Mouse (Mus musculus) left cerebral cortex, postnatal 14 days (tissue): ENCODE measurements around the gene Tctn3. TPM values are rescaled to one million over a fixed set of nuclear protein-coding genes. Genes with fewer than 3 reads are reported as not detected.

Experiments used
- DNase-seq, 2 experiments: peaks; one replicate each; pipeline ENCODE4 v3.0.0; 2021 to 2022; ENCODE audit warnings: low spot score in 2 of 2, mixed read lengths in 1 of 2
- intact Hi-C: fragments of 180-260 bp; cut with DNase I; formaldehyde crosslinking; loops from one replicate; pipeline ENCODE4 v1.15.1; 2025
- long read RNA-seq, 2 experiments: library from polyadenylated mRNA; stranded (forward); transcript quantifications; one replicate each; pipeline ENCODE4 v2.0.0; 2021
- total RNA-seq, 2 experiments: library from RNA; stranded (reverse); gene quantifications; 2 replicates each; pipeline ENCODE4 v1.2.3; 2021

The Tctn3 gene
- 10 to 100 TPM; 26.2 to 26.3 TPM for total RNA-seq
- long read RNA-seq, experiment 1, transcript Tctn3-201 (14 exons, 2,743 nt), result major isoform, 18 of 33 reads
- long read RNA-seq, experiment 1, partial matches to known transcripts, result 3 of 33 reads
- long read RNA-seq, experiment 1, other reads (novel, unspliced or antisense), result 11 of 33 reads
- long read RNA-seq, experiment 2, transcript Tctn3-201 (14 exons, 2,743 nt), result major isoform, 17 of 31 reads
- long read RNA-seq, experiment 2, partial matches to known transcripts, result 1 of 31 reads
- long read RNA-seq, experiment 2, other reads (novel, unspliced or antisense), result 9 of 31 reads

DNA sequence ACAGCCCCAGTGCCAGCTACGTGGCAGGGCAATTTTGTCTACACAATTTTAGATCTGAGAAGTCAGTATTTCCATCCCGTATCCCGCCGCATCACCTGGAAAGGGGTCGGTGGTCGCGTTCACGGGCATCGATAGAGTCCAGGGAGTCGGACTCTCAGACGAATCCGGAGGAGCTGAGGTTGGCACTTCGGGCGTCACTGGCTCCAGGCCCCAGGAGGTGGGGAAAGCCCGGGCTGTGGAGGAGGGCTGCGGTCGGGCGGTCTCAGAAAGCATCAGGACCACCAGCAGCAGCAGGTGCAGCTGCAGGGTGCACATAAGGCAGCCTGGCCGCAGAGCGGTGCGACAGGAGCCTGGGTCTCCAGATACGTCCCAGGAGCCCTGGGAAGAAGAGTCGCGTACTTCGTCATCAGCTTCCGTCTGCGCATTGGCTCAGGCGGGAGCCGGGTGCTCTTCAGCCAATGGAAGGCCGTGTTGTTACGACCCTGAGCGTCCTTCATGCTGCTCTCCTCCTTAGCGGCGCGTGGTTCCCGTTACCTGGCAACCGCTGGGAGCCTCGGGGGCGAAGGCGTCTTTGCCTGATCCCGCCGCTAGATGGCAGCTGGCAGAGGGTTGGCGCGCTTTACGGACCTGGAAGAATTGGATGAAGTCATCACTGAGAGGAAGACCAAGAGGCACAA is at the start of gene Tctn3, which contains the start of gene Entpd1:
Tctn3 (minus strand) TSS at position 404 of the 677 bp plus-strand sequence.
Entpd1 (plus strand) TSS at position 537 of the 677 bp plus-strand sequence.
- peak; percentile 96 to 97 for DNase-seq
- intact Hi-C loops, result loop anchor here (1.0 kb wide), 1 partner anchor 109 kb away; no protein-coding TSS in a partner anchor

DNA sequence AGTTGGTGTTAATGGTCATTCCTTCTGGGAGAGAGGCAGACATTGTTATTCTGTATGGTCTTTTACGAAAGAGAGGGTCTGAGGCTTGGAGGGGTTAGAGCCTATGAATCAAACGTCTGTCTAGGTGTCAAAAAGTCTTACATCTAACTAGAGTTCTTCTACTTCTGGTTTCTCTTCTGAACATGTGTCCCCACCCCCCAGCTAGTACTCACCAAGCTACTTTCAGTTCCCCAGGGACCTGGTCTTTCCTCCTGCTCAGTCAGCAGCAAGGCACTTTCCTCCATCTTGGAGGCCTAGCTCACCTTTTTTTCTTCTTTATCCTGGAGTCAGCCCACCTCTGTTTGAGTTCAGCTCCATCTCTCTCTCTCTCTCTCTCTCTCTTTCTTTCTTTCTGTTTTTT is 49.1 kb upstream of the Tctn3 start:
- intact Hi-C loops, result no loop called here
- DNase-seq, result peak in 1 of 2 experiments; percentile 13

DNA sequence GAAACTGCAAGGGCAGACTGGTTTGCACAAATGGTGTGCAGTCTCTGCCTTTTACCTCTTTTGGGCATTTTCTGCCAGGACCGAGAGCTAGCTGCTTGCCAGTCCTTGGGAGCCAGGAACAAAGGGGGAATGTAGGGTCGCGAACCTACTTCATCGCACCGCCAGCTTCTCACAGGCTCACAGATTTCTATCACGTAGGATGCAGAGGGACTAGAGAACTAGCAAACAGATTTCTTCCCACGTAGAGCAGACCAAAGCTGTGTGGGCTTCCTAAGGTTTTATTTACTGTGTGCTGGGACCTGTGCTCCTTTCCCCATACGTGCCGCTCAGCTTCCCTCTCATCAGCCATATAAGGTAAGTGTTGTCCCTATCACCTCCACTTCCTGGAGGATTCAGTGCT is 48.5 kb upstream of the Tctn3 start:
- DNase-seq, result no peak
- intact Hi-C loops, result no loop called here

DNA sequence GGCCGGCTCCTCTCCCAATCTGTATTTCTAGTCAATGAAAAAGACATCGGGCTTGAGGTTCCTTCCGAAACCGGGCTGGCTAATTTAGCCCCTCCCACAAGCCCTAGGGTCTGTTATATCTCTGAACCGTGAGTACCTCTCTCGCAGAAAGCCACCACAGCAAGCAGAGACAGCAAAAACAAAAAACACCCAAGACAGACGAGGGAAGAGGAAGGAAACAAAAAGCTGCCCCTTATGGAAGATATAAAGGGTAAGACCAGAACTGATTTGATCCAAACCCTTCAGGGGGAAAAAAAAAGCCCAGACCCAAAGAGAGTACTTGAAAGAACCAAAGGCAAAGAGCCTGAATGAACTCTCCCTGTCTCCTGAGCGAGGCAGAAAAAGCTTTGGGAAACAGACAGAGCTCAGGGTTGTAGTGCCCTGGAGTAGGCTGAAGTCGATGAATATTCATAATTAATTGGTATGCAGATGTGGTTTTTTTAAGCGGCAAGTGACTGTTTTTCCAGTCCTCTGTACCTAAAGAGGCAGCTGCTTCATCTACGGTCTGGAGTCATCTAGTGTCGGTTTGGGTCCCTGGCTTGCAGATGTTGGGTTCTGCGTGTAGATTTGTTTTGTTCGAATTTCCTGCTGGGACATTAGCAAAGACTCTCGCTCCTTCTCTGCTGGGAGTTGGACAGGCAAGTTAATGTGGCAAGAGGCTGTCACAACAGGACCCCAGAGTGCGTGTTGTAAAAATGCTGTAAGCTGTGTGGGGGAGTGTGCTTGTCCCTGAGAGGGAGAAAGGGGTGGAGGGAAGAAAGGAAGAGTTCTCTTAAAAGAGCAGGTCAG is 47.8 kb upstream of the Tctn3 start:
- intact Hi-C loops, result no loop called here
- peak; percentile 30 to 32 for DNase-seq

DNA sequence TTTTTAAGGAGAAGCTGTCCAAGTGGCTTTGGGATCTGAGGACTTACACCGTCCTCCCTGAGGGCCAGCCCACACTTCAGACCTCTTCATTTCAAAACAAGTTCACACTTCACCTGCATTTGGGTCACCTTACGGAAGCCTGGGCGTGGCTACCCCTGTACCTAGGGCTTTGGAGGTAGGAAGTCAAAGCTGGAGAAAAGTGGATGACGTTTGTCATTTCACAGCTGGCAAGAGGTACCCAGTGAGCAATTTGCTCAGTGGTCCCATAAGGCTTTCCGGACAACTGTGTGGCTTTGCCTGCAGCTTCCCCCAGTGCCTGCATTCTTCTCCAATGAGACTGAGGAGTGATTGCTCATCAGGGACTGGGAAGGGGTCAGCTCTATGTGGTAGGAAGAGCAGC is 46.9 kb upstream of the Tctn3 start:
- intact Hi-C loops, result no loop called here
- DNase-seq, result no peak

DNA sequence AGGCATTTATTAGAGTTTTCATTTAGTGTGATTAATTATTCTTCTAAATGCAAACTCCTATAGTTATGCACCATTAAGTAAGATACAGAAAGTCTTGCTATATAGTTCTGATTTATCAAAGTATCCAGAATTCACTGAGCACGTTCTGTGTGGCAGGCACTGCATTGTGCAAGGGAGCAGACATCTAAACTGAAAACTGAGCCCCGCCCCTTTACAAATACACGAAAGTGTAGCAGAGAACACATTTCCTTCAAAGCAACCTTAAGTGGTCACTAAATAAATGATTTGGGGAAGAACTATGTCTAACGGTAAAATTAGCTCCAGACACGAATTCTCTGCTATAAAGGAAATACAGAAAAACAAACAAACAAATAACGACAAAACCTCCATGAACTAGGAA is 46.2 kb upstream of the Tctn3 start:
- no peak for DNase-seq
- intact Hi-C loops, result no loop called here

DNA sequence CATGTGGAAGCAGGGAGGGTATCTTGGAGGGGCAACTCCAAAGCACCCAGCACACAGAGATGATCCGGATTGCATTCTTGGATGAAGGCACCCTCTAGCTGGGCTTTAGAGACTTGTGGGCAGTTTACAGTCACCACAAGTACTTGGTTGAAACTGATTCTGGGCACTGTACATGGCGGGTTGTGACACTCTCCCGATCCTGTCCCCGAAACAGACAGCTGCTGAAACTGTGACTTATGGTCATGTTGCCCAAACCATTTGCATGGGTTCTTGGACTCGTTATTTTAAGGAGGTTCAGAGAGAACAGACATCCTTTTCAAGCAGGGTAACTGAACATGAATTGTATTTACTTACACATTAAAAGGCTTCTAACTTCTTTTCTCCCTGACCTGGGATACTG is 44.2 kb upstream of the Tctn3 start:
- DNase-seq, result no peak
- intact Hi-C loops, result no loop called here

DNA sequence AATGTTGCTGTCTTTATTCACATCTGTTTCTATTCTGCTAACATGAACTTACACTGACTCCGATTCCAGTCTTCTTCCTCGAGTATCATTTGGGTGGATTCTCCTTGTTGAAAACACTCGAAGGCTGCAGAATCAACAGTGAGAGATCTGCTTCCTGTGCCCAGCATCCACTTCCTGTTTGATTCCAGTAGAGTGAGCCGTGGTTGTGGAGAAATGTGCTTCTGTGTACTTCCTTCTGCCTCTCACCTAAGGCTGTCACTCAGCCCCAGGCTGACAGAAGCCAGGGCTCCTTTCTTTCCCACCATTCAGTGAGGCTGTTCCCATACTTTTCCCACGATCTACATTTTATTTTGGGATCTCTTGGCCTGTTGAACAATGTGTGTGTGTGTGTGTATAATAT is 38.1 kb upstream of the Tctn3 start:
- no peak for DNase-seq
- intact Hi-C loops, result no loop called here

DNA sequence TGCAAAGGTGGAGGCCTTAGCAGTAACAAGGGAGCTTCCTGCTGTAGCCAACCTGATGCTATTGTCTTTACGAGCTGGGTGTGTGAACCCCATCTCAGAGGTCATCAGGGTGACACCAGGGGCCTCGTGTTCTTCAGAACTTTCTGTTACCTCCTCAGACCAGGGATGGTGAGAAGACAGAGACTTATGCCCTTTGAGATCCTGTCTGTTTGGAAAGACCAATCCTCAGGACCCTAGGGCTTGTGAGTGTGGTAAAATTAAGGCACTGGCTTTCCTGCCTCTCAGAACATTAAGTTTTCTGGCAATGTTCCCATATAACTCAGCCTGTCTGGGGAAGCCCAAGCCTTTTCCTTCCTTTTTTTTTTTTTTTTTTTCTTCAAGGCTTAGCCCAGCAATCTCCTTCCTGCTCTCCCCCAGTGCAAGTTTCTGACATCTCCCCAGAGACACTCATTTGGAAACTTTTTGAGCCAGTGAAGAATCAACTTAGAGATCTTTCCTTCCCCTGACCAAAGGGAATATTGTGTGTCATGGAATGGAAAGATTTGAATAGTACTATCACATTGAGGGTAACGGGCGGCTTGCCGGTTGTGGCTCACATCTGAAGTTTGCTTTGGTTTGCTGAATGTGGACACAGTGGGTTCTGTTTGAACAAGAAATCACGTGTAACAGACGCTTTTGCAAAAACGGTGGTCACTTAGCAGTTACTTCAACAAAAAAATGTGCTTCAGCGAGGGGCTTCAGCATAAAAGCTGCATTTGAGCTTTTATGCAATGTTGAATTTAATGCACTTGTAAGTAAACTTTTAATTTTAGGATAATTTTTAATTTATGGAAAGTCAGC is 35.5 kb upstream of the Tctn3 start:
- intact Hi-C loops, result no loop called here
- no peak for DNase-seq

DNA sequence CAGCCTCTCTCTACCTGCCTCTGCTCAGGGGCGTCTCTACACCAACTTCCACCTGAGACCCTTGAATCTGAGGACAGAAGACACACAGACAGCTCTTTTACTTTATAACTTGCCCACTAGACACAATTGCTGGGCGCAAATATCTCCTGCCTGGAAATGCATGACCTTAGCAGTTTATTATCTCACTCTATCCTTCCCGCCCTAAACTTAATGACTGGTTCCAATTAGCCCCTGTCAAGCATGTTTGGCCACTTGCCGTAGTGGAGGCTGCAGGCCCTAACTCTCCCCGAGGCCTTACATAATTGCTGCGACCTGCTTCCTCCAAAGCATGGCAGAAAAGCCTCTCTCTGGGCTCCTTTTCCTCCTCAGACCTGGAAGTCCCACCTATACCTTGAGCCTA is 34.3 kb upstream of the Tctn3 start:
- intact Hi-C loops, result no loop called here
- no peak for DNase-seq

DNA sequence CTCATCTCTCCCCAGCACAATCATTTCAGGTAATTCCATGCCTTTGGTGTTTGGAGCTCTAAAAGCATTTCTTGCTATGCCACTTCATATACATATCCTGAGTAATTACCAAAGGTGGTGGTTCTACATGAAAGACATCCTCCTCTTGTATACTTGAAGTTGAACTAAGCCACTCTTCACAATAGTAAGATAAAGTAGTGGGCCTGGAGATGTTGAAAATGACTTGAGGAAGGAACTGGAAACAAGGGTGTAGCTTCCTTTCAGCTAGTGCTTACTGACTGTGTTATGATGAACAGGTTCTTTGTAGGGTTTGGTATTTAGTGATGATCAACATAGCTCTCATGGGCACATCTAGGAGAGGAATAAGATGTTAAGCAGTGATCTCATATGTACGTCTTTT is 31.8 kb upstream of the Tctn3 start:
- intact Hi-C loops, result no loop called here
- DNase-seq, result no peak

DNA sequence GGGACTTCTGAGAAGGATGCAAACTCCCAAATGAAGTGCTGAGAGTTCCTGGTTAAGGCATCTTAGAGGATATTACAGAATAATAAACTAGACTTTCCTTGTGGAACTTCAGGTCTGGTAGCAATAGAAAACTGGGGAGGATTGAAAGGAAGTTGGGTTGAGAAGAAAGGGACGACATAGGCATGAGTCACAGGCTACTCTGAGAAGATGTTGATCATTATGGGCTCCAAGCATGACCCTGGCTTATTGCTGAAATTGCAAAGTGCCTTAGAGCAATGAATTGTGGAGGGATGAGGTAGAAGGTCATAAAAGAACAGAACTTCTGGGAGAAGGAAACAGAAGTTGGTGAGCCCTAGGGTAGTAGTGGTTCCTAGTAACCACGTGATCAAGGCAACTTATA is 28.8 kb upstream of the Tctn3 start:
- intact Hi-C loops, result no loop called here
- no peak for DNase-seq

DNA sequence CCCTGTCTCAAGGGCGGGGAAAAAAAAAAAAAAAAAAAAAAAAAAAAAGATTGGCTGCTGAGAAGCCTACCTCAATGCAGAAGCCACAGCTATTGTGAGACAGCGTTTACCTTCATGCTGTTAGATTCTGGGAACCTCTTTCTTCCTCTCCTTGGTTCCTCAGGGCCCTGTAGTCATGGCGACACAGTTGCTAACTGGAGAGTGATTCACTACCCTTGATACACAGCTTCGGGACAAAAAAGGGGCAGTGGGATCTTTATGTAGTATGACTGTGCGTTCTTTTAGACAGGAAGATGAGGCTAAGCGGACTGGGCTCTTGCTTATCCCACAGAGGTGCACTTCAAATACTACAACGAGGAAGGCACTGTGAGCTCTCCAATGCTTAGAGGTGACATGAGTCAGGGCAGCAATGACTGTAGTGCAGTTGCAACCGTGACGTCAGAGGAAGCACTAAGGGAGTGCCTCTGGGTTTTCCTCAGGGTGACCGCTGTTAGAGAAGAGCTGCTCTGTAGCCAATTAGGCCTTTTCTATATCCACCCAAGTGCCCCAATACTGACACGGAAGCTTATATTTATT is 27.8 kb upstream of the Tctn3 start:
- DNase-seq, result peak in 1 of 2 experiments; percentile 22
- intact Hi-C loops, result no loop called here

DNA sequence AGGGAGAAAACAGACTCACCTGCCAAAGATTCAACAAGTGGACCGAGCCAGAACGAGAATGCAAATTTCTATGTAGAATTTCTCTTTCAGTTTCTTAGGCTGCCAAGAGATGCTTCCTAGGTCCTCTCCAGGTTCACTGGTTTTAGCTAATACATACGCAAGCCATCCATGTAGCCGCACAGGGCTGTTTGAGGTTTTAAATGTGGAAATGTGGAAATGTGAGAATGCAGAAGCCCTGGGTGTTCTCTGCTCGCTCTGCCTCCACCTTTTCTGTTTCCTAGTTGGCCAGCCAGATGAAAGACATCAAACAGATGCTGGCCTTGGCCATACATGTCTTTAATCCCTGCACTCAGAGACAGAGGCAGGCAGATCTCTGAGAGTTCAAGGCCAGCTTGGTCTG is 26.5 kb upstream of the Tctn3 start:
- intact Hi-C loops, result no loop called here
- DNase-seq, result no peak

DNA sequence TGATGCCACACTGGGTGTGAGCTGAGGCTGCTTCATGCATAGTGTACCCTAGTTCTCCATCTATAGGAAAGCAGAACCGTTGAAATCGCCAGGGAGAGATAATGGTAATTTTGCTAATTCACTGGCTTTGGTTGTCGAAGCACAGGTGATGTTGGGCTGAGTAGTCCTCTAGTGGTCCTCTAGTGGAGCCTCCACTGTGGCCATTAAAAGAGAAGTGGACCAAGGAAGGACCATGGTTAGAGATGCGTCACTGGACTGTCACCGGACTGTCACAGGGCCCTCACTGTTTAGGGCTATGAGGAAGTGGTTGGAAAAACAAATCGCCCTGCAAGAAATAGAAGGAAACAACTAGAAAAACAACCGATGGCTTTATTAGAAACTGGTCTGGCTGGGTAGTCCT is 25.6 kb upstream of the Tctn3 start:
- DNase-seq, result peak in 1 of 2 experiments; percentile 16
- intact Hi-C loops, result no loop called here

DNA sequence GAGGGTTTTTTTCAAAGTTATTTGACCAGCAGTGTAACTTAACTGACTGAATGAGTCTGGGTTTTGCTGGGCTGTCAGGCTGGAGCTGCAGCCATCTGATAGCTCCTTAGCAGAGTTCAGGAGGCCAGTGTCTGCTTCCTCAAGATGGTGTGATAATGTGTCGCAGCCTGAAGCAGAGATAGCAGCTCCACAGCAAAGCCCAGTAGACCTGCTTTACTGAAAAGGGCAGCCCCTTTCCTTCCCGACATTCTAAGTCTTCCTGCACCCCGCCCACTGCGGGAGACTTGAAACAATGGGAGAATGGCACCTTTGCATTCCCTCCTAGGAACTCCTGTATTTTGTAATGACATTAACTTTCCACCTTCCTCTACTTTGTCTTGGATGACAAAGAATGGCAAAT is 25.1 kb upstream of the Tctn3 start:
- intact Hi-C loops, result no loop called here

DNA sequence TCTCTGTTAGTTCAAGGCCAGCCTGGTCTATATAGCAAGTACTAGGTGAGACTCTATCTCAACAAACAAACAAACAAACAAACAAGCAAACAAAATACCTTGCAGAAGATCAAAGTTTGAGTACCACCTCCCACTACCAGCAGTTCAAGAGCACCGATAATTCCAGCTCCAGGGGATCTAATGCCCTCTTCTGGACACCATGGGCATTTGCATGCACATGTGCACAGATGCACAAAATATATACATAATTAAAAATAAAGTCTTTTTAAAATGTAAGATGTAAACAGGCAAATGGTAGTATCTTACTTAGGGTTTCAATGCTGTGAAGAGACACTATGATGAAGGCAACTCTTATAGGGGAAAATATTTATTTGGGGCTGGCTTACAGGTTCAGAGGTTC is 21.1 kb upstream of the Tctn3 start:
- no peak for DNase-seq
- intact Hi-C loops, result no loop called here

More for the DNA sequence above, 25.1 kb upstream of the Tctn3 start:
- no peak for DNase-seq

DNA sequence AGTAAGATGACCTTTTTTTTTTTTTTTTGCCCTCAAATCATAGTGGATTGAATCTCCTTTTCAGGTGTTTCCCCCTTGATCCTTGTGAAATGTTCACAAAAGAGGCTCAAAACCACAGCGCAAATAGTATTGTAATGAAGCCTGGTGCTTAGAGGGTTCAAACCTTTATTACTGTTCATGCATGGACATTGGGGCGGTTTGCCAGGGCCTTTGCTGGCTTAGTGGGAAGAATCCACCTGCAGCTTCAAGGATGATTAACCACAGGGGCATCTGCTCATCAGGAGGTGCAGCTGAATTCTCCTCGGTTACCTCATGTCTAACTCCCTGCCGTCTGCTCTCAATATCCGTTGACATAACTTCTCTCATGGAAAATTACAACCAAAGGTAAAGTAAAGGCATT is 20.6 kb upstream of the Tctn3 start:
- DNase-seq, result no peak
- intact Hi-C loops, result no loop called here

DNA sequence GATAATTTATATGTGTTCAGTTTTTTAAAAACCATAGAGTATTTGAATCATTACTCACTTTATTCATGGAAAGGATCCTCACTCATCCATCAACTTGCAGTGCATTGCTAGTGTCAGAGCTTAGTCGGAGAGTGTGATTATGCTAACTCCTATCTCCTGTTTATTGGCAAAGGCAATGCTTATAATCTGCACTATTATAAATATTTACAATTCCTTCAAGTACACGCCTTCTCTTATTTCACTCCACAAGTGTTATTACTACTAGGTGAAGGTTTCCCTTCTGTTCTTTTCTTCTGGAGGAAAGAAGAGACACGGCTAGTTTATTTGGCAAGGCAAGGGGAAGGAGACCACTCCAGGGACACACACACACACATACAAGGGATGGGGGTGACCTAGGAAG is 20.2 kb upstream of the Tctn3 start:
- DNase-seq, result no peak
- intact Hi-C loops, result no loop called here
